Mouse (Mus musculus): ENCODE measurements around the gene Ccdc130. TPM values are rescaled to one million over a fixed set of nuclear protein-coding genes. Genes with fewer than 3 reads are reported as not detected.

Ccdc130 gene
- total RNA-seq, 2 experiments from 2014 or later, result 6.8 to 7.7 TPM

DNA sequence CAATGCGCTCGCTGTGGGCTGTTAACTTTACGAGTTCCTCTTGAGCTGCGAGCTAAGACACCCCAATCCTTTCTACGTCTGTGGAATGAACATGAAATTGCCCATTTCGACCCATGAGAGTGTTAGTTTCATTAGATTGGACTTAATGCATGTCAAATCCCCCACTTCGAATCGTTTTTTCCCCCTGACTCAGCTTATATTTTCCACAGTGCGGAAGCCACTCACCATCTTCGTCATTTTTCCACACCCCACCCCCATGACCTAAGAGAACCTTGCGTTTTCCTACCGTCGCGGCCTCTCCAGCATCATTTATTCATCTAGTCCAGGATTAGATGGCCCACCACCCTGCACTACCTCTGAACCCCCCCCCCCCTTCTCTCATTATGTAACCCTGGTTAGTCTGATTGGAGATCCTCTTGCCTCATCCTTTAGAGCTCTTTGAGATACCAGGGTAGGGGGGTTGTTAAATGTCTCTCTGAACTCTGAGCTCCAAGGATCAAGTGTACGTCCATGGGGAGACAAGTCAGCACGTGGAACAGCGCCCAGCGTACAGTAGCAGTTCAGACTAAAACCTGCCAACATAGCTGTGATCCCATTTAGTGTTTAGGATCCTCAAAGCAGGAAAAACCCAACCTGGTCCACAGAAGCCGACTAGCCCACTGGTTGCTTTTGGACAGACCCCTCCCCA, 32.5 kb downstream of the Ccdc130 start:
- no peak for DNase-seq

DNA sequence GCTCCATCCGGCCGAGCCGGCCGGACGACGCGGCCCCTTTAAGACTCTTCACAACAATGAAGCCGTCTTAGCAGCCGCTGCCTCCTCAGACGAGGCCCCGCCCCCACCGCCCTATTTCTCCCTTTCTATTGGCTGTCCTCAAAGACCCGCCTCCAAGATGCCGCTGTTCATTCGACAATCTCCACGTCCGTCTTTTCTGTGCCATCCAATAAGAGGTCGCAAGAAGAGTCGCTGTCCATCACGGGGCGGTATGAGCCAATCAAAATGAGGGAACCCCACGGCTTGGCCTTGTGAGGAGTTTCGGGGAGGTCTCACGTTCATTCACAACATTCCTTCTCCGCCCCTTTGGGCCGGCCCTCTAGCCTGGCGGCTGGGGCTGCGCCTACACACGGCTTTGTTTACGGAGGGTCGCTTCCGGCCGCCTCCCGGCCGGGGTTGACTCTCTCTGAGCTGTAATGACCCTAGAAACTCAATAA, 33.1 kb downstream of the Ccdc130 start, which contains the start of gene Zswim4:
TSS of gene Zswim4 (minus strand) at position 58 of the 476 bp plus-strand sequence.
- peak; percentile 98 for DNase-seq

DNA sequence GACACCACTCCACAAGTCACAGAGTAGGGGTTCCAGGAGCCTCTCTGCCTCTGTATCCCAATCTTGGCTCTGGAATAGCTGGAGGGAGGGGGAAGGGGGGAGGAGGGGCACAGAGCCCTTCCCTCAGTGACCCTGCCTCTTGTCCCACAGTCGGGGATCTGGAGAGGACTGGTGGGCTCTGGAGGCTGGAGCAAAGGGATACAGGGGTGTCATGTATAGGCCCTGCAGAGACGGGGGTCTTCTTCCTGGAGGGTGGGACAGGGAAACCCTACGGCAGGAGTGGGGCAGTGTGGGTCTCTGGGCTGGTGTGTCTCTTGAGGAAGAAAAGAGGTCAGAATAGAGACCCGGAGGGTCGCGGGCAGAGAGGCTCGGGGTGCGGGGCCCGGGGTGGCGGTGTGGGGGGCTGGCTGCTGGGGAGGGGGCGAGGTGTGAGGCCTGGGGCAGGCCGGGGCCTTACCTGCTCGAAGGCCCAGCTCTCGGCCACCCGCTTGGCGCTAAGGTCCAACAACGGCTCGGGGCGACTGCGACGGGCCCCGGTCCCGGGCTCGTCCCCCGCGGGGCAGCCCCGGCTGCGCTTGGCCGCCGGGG, 33.7 kb downstream of the Ccdc130 start:
- DNase-seq, result no peak

DNA sequence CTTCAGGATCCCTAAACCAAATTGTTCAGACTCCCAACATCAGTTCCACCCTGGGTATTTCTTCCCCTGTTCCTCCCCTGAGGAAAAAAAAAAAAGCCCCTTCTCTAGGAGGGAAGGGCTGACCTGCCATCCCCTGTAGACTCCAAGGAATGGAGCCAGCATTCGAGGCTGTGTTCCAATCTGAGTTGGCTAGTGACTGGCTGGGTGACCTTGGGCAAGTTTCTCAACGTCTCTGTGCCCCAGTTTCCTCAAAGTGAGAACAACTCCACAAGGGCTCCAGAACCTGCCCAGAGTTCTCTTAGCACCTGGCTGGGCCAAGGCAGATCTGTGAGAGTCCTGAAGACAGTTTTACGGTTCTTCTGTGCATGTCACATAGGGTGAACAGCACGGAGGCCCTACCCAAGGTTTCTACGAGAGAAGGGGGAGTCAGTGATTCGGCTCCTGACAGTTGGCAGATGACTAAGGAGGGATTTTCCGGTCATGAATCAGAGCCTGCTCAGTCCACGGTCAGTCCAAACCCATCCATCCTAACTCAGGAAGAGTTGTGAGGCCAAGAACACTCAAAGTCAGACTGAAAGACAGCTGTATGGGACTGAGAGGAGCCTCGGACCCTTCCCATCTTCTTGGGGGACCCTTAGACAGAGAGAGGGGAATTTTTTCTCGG, 34.3 kb downstream of the Ccdc130 start:
- DNase-seq, result no peak

GRCm38 (mm10) chr8:84233055-84233454, 37.1 kb downstream of the Ccdc130 start:
- no peak for DNase-seq

- no peak for DNase-seq
These were observed 39.4 kb downstream of the Ccdc130 start for GRCm38 (mm10) chr8:84230735-84231134.

- DNase-seq, result no peak
These were observed 46.7 kb downstream of the Ccdc130 start for GRCm38 (mm10) chr8:84223322-84224029.

GRCm38 (mm10) chr8:84222566-84223165, 47.5 kb downstream of the Ccdc130 start:
- DNase-seq, result peak; percentile 41

GRCm38 (mm10) chr8:84220105-84220504, 50.1 kb downstream of the Ccdc130 start:
- no peak for DNase-seq

- no peak for DNase-seq
These were observed 52.0 kb downstream of the Ccdc130 start for GRCm38 (mm10) chr8:84218143-84218542.

DNA sequence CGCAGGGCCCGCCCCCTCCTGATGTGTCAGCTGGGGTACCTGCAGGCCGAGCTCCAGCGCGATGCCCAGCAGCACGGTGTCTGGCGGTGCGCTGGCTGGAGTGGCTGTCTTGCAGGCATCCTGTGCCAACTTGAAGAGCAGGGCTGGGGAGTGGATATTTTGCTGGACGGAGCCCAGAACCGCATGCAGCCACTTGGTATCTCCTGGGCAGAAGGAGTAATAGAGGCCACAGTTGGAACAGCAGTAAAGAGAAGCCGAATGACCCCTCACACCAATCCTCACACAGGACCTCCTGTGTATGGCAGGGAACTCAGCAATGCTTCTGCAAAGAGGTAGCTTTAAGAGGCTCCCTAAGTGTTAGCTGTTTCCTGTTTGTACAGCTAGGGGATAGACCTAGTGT, 53.0 kb downstream of the Ccdc130 start:
- DNase-seq, result no peak

DNA sequence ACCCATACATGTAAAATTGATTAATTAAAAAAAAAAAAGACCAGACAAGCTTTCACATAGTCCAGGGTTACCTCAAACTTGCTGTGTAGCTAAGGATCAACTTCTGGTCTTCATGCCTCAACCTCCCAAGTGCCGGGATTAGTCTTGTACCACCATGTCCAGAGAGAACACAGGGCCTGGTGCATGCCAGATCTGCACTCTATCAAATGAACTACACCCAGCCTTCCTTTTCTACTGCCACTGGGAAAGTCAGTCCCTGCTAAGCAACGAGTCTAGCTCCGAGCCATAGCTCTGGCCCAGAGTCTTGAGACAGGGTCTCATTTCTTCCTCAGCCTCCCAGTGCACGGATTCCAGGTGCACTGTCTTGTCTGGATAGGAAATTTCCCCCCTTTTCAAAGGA, 56.9 kb downstream of the Ccdc130 start:
- no peak for DNase-seq

DNA sequence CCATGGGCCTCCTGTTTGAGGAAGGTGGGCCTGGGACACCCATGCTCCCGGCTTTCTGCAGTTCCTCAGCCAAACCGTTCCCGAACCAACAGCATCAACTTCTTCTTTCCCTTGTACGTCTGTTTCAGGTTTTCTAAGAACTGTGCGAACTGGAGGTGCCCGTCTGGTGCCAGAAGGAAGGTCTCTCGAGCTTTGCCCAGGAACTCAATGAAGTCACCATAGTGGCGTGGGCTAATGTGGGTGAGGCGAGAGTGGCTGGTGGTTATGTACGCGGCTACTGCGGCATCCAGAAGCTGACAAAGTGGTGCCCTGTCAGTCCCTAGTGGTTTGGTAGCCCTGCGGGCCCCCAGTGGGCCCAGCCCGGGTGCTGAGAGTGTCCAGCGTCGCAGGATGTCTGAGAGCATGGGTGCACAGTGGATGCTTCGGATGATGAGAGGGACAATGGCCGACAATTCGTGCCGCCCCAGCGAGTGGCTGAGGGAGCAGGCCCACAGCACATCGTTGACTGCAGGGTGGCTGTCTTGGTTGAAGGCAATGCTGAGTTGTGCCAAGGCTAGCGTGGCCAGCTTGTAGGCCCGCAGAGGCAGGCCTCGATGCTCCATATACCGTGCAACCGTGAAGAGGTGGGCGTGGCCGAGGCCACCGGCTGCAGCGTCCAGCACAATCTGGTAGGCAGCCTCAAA, 58.2 kb downstream of the Ccdc130 start:
- no peak for DNase-seq

DNA sequence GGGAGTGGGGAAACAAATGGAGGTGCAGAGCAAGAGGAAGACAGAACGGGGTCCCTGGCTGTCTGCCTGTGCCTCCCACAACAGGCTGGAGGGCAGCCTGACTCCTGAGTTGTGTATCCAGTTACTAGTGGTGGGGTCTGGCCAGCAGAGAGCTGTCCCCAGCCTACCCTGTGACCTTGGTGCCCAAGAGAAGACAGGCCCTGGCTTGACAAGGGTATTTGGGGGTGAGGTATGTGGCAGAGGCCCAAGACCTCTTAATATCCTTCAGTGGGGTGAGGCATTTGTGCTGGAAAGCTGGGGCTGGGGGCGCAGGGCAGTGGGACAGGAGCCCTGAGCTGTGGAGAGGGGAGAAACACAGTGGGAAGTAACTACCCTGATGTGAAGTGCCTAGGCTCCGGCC, 59.0 kb downstream of the Ccdc130 start:
- no peak for DNase-seq

- peak; percentile 64 for DNase-seq
These were observed 59.9 kb downstream of the Ccdc130 start for GRCm38 (mm10) chr8:84210167-84210791.

GRCm38 (mm10) chr8:84208381-84209380, 61.5 kb downstream of the Ccdc130 start:
- DNase-seq, result no peak

GRCm38 (mm10) chr8:84207811-84208210, 62.4 kb downstream of the Ccdc130 start:
- peak; percentile 65 for DNase-seq
